Mouse (Mus musculus) neural tube, embryonic 14.5 days (tissue): ENCODE measurements around the gene Kcnj11. TPM values are rescaled to one million over a fixed set of nuclear protein-coding genes. Genes with fewer than 3 reads are reported as not detected.
A peak's percentile ranks its signal among the peaks of the same experiment; 100 is the strongest.

Experiments
- ATAC-seq: fragments of 200-750 bp; cut with Nextera tagmentation; 2 replicates; pipeline ENCODE4 v1.8.0; 2017; ENCODE audit warnings: low read depth, mild to moderate bottlenecking, moderate TSS enrichment, moderate library complexity
- H3K27ac ChIP-seq: fragments of 300-500 bp; sonication (generic); 2 replicates; pipeline ENCODE4 v1.5.1; 2014; ENCODE audit warnings: low read depth, mild to moderate bottlenecking, control low read depth, low read length, moderate library complexity, mixed read lengths
- H3K27me3 ChIP-seq: fragments of 300-500 bp; sonication (generic); 2 replicates; pipeline ENCODE4 v1.6.1; 2014; ENCODE audit warnings: low read length; ENCODE audit not compliant: control insufficient read depth, insufficient read depth
- H3K36me3 ChIP-seq: fragments of 300-500 bp; sonication (generic); 2 replicates; pipeline ENCODE4 v1.6.1; 2014; ENCODE audit warnings: low read length, mixed read lengths; ENCODE audit not compliant: control insufficient read depth, insufficient read depth
- H3K4me1 ChIP-seq: fragments of 300-500 bp; sonication (generic); 2 replicates; pipeline ENCODE4 v1.6.1; 2014; ENCODE audit warnings: low read length; ENCODE audit not compliant: control insufficient read depth, insufficient read depth
- H3K4me2 ChIP-seq: fragments of 300-500 bp; sonication (generic); 2 replicates; pipeline ENCODE4 v1.6.1; 2014; ENCODE audit warnings: mild to moderate bottlenecking, low read depth, low read length, control low read depth
- H3K4me3 ChIP-seq: fragments of 300-500 bp; sonication (generic); 2 replicates; pipeline ENCODE4 v1.5.1; 2014; ENCODE audit warnings: low read depth, low read length, control low read depth, mixed read lengths
- H3K9ac ChIP-seq: fragments of 300-500 bp; sonication (generic); replicated peaks from 2 replicates; pipeline ENCODE4 v1.6.1; 2014; ENCODE audit warnings: low read depth, mild to moderate bottlenecking, control low read depth, low read length, mixed read lengths
- H3K9me3 ChIP-seq: fragments of 300-500 bp; sonication (generic); 2 replicates; pipeline ENCODE4 v1.6.1; 2016; ENCODE audit warnings: low read length; ENCODE audit not compliant: control insufficient read depth
- WGBS: fragments of 180-500 bp; shearing (Covaris S2); extraction: QIAGEN DNeasy Blood & Tissue Kit; methylation state at CpG from one replicate; pipeline ENCODE4 v1.1.7; 2014; 5-methylcytosine and 5-hydroxymethylcytosine counted together
- polyA plus RNA-seq: library from polyadenylated mRNA; unstranded; fragments of >200 nt; fragmentation: Nextera tagmentation; extraction: Ambion mirVana; gene quantifications from 2 replicates; pipeline ENCODE4 v1.2.1, GENCODE M21; 2014

Gene Kcnj11
- polyA plus RNA-seq, 1 experiment from 2014 or later, result 1.7 TPM

GRCm38 (mm10) chr7:46098221-46098918, 2.2 kb downstream of the Kcnj11 start:
- Histone ChIP-seq H3K4me2 (no peak overlapping the region), H3K9me3 (no peaks in the 10 kb centered on the region), H3K36me3 (no peaks in the 10 kb centered on the region), H3K9ac (no peak overlapping the region), H3K4me3 (no peak overlapping the region), H3K27ac (no peak overlapping the region), H3K27me3 (no peaks in the 10 kb centered on the region), H3K4me1 (no peaks in the 10 kb centered on the region)
- ATAC-seq, result no peak
- 87% methylated on average over 19 of the region's 19 CpGs for WGBS

DNA sequence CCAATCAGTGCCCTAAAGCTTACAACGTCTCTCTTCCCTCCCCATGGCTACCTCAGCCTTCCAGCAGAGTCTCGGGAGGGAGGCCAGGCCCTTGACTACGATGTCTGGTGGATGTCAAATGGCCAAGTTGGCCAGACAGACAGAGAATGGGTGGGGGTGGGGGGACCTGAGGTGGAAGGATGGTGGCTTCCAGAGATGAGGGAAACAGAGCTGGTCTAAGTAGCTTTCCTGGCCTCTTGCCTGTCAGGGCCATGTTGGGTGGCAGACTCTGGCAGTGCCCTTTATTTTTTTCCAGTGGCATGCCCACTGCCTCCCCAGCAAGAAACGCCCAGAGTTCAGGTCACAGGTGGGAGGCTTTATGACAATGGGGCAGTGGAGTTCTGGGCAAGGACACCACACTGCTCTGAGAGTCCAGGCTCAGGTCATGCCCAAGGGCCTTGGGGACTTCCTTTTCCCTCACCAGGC, 3.2 kb downstream of the Kcnj11 start:
- no peak for ATAC-seq
- Histone ChIP-seq H3K4me3 (no peak overlapping the region), H3K36me3 (no peaks in the 10 kb centered on the region), H3K4me1 (no peaks in the 10 kb centered on the region), H3K27me3 (no peaks in the 10 kb centered on the region), H3K9me3 (no peaks in the 10 kb centered on the region), H3K27ac (no peak overlapping the region), H3K4me2 (no peak overlapping the region), H3K9ac (no peak overlapping the region)
- WGBS, result 58% methylated on average over 4 of the region's 4 CpGs

DNA sequence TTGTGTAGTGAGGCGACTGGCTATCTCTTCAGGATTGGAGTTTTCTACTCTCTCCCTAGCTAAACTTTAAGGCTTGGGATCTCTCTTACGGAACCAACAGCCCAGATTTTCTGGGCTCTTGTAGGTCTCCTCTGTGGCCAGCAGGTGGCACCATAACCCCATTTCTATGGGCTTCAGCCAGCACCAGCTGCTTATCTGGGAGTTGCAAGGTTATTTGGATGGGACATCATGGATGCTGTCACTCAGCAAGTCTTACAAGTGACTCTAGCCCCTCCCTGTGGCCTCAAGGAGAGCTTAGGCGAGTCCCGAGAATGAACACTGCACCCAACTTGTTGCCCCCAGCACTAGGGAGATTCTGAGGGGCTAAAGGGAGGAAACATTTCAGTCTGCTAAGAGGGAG, 4.4 kb downstream of the Kcnj11 start:
- no peaks in the 10 kb centered on the region for H3K4me1 ChIP-seq
- no peaks in the 10 kb centered on the region for H3K27me3 ChIP-seq
- no peak overlapping the region for H3K9ac ChIP-seq
- H3K9me3 ChIP-seq, result no peaks in the 10 kb centered on the region
- WGBS, result 4% methylated on average over 4 of the region's 4 CpGs
- no peak overlapping the region for H3K4me2 ChIP-seq
- H3K36me3 ChIP-seq, result no peaks in the 10 kb centered on the region
- ATAC-seq, result peak; percentile 21; the same call in 1 of the 2 replicates
- H3K27ac ChIP-seq, result no peak overlapping the region
- H3K4me3 ChIP-seq, result no peak overlapping the region

GRCm38 (mm10) chr7:46092803-46093202, 7.8 kb downstream of the Kcnj11 start:
- no peaks in the 10 kb centered on the region for H3K4me1 ChIP-seq
- no peak overlapping the region for H3K9ac ChIP-seq
- H3K4me2 ChIP-seq, result no peak overlapping the region
- H3K9me3 ChIP-seq, result peaks cover 4% of the 10 kb centered on the region; the same call in 1 of the 2 replicates
- no peaks in the 10 kb centered on the region for H3K27me3 ChIP-seq
- no peak overlapping the region for H3K4me3 ChIP-seq
- WGBS, result 42% methylated on average over 8 of the region's 8 CpGs
- no peaks in the 10 kb centered on the region for H3K36me3 ChIP-seq
- no peak overlapping the region for H3K27ac ChIP-seq
- ATAC-seq, result no peak

GRCm38 (mm10) chr7:46088241-46088640, 12.3 kb downstream of the Kcnj11 start:
- H3K27me3 ChIP-seq, result no peaks in the 10 kb centered on the region
- no peaks in the 10 kb centered on the region for H3K4me1 ChIP-seq
- peaks cover 7% of the 10 kb centered on the region; the same call in 1 of the 2 replicates for H3K36me3 ChIP-seq
- no peak overlapping the region for H3K9ac ChIP-seq
- peaks cover 4% of the 10 kb centered on the region; the same call in 1 of the 2 replicates for H3K9me3 ChIP-seq
- H3K4me2 ChIP-seq, result no peak overlapping the region
- no peak for ATAC-seq
- WGBS, result 94% methylated on average over 6 of the region's 6 CpGs
- no peak overlapping the region for H3K27ac ChIP-seq
- no peak overlapping the region for H3K4me3 ChIP-seq

DNA sequence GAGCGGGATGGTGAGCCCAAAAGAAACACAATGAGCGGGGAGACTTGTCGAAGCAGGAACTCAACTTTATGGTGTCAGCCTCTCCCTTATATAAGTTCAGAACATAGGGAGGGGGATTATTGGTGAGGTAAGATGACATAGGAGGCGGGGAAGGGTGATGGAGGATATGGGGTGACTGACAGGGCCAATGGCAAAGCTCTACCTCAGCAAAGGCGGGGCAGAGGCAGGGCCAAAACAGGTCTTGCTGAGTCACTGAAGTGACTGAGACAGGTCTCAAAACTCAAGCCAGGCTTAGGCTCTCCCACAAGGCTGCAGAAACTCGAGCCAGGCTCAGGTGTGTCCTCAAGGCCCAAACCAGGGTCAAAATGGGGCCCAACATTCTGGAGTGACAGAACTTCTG, 14.2 kb downstream of the Kcnj11 start:
- peaks cover 4% of the 10 kb centered on the region; the same call in 1 of the 2 replicates for H3K9me3 ChIP-seq
- no peak overlapping the region for H3K4me2 ChIP-seq
- no peaks in the 10 kb centered on the region for H3K4me1 ChIP-seq
- ATAC-seq, result no peak
- peaks cover 24% of the 10 kb centered on the region for H3K36me3 ChIP-seq
- WGBS, result 84% methylated on average over 6 of the region's 6 CpGs
- no peak overlapping the region for H3K9ac ChIP-seq
- H3K27ac ChIP-seq, result no peak overlapping the region
- no peaks in the 10 kb centered on the region for H3K27me3 ChIP-seq
- no peak overlapping the region for H3K4me3 ChIP-seq

- Histone ChIP-seq H3K4me3 (no peak overlapping the region), H3K27me3 (no peaks in the 10 kb centered on the region), H3K4me1 (no peaks in the 10 kb centered on the region), H3K36me3 (peaks cover 29% of the 10 kb centered on the region), H3K9ac (no peak overlapping the region), H3K4me2 (no peak overlapping the region), H3K9me3 (peaks cover 4% of the 10 kb centered on the region; the same call in 1 of the 2 replicates), H3K27ac (no peak overlapping the region)
- WGBS, result 78% methylated on average over 16 of the region's 16 CpGs
- ATAC-seq, result no peak
These were observed 15.6 kb downstream of the Kcnj11 start for GRCm38 (mm10) chr7:46084839-46085513.

DNA sequence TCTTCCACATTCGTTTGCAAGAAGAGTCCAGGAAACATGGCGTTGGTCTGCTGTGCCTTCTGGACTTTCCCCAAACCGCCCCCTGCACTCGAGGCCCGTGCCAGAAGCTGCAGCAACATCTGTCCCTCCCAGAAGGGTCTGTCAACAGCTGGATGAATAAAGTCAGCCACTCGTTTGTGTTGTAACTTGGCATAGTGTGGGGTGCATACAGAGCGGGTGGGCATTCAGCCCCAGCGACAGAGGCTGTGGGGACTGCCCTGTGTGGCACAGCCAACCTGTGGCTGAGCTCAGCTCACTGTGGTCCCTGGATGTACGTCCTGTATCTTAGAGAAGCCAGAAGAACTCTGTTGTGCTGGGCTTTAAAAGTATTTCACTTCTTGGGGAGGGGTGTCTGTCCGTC, 16.5 kb downstream of the Kcnj11 start:
- 91% methylated on average over 10 of the region's 10 CpGs for WGBS
- H3K4me3 ChIP-seq, result no peak overlapping the region

DNA sequence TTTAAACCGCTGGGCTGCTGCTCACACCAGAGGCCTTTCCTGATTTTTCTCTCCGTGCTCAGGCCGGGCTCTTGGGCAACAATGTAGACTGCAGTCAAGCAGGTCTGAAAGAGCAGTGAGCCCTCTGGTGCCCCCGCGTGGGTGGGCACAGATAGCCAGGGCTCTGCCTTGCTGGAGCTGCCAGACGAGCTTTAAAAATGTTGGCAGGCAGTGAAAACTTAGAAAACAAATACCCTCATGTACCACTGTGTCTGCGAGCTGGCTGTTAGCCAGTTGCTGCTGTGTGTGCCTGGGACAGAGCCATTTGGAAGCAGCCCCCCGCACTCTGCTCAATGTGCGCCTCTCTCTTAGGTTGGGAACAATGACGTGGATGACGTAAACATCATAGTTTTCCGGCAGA, 22.9 kb downstream of the Kcnj11 start:
- WGBS, result 76% methylated on average over 12 of the region's 12 CpGs
- no peak overlapping the region for H3K27ac ChIP-seq
- peaks cover 49% of the 10 kb centered on the region for H3K36me3 ChIP-seq
- ATAC-seq, result peak; percentile 56; the same call in 1 of the 2 replicates
- H3K4me2 ChIP-seq, result no peak overlapping the region
- no peak overlapping the region for H3K9ac ChIP-seq
- H3K9me3 ChIP-seq, result no peaks in the 10 kb centered on the region
- no peaks in the 10 kb centered on the region for H3K27me3 ChIP-seq
- no peak overlapping the region for H3K4me3 ChIP-seq
- no peaks in the 10 kb centered on the region for H3K4me1 ChIP-seq

More for the DNA sequence above, 16.5 kb downstream of the Kcnj11 start:
- Histone ChIP-seq H3K9ac (no peak overlapping the region), H3K27me3 (no peaks in the 10 kb centered on the region), H3K9me3 (peaks cover 1% of the 10 kb centered on the region; the same call in 1 of the 2 replicates), H3K27ac (no peak overlapping the region), H3K4me2 (no peak overlapping the region), H3K4me1 (no peaks in the 10 kb centered on the region), H3K36me3 (peaks cover 29% of the 10 kb centered on the region)
- ATAC-seq, result no peak
